Mouse (Mus musculus) intestine, embryonic 16.5 days (tissue): Measurements from ENCODE around the gene Sin3a. TPM values are rescaled to one million over a fixed set of nuclear protein-coding genes. Genes with fewer than 3 reads are reported as not detected.

Source experiments
- ATAC-seq: fragments of 200-750 bp; cut with Nextera tagmentation; 2 replicates; pipeline ENCODE4 v1.8.0; 2017; ENCODE audit warnings: moderate TSS enrichment, moderate library complexity
- H3K27ac ChIP-seq: fragments of 300-500 bp; sonication (generic); 2 replicates; pipeline ENCODE4 v1.5.1; 2014; ENCODE audit warnings: mild to moderate bottlenecking, low read length
- H3K27me3 ChIP-seq: fragments of 300-500 bp; sonication (generic); replicated peaks from 2 replicates; pipeline ENCODE4 v1.6.1; 2014; ENCODE audit warnings: low read length, control low read depth, mixed read lengths; ENCODE audit not compliant: control insufficient read depth, insufficient read depth
- H3K36me3 ChIP-seq: fragments of 300-500 bp; sonication (generic); 2 replicates; pipeline ENCODE4 v1.6.1; 2014; ENCODE audit warnings: low read length, control low read depth; ENCODE audit not compliant: control insufficient read depth, insufficient read depth
- H3K4me1 ChIP-seq: fragments of 300-500 bp; sonication (generic); 2 replicates; pipeline ENCODE4 v1.6.1; 2014; ENCODE audit warnings: low read length, control low read depth, mixed read lengths; ENCODE audit not compliant: control insufficient read depth, insufficient read depth
- H3K4me2 ChIP-seq: fragments of 300-500 bp; sonication (generic); 2 replicates; pipeline ENCODE4 v1.6.1; 2014; ENCODE audit warnings: low read depth, low read length, control low read depth
- H3K4me3 ChIP-seq: fragments of 300-500 bp; sonication (generic); 2 replicates; pipeline ENCODE4 v1.5.1; 2014; ENCODE audit warnings: mild to moderate bottlenecking, low read length
- H3K9ac ChIP-seq: fragments of 300-500 bp; sonication (generic); 2 replicates; pipeline ENCODE4 v1.6.1; 2014; ENCODE audit warnings: low read depth, low read length
- H3K9me3 ChIP-seq: fragments of 300-500 bp; sonication (generic); 2 replicates; pipeline ENCODE4 v1.6.1; 2016; ENCODE audit warnings: low read length, control low read depth; ENCODE audit not compliant: control insufficient read depth
- WGBS: fragments of 180-500 bp; shearing (Covaris S2); extraction: QIAGEN DNeasy Blood & Tissue Kit; methylation state at CpG from one replicate; pipeline ENCODE4 v1.1.7; 2014; 5-methylcytosine and 5-hydroxymethylcytosine counted together
- polyA plus RNA-seq: library from polyadenylated mRNA; unstranded; fragments of >200 nt; fragmentation: Nextera tagmentation; extraction: Ambion mirVana; gene quantifications from 2 replicates; pipeline ENCODE4 v1.2.1, GENCODE M21; 2015

The Sin3a gene
- polyA plus RNA-seq, 1 experiment from 2014 or later: 22.4 TPM

- under 1% methylated on average over 15 of the region's 15 CpGs for whole genome bisulfite sequencing
- ATAC-seq: no peak
- H3K4me3 ChIP-seq: peak overlapping the region; percentile 98
- no peaks in the 10 kb centered on the region for H3K36me3 ChIP-seq
- H3K9ac ChIP-seq: peak overlapping the region; percentile 80
- H3K4me2 ChIP-seq: peak overlapping the region; percentile 93
- H3K4me1 ChIP-seq: peaks cover 19% of the 10 kb centered on the region
- H3K27me3 ChIP-seq: no peaks in the 10 kb centered on the region
- H3K27ac ChIP-seq: peak overlapping the region; percentile 86
- H3K9me3 ChIP-seq: no peaks in the 10 kb centered on the region
These were observed 1.9 kb downstream of the Sin3a start for GRCm38 (mm10) chr9:57073790-57074094.

GRCm38 (mm10) chr9:57074171-57074821, 2.5 kb downstream of the Sin3a start:
- H3K4me2 ChIP-seq: peak overlapping the region; percentile 93
- H3K27me3 ChIP-seq: no peaks in the 10 kb centered on the region
- peaks cover 22% of the 10 kb centered on the region for H3K4me1 ChIP-seq
- H3K4me3 ChIP-seq: peak overlapping the region; percentile 98
- peak overlapping the region; percentile 86 for H3K27ac ChIP-seq
- 3% methylated on average over 21 of the region's 21 CpGs for WGBS
- H3K9me3 ChIP-seq: no peaks in the 10 kb centered on the region
- H3K9ac ChIP-seq: peak overlapping the region; percentile 80
- H3K36me3 ChIP-seq: no peaks in the 10 kb centered on the region
- no peak for ATAC-seq

GRCm38 (mm10) chr9:57074822-57075603, 3.2 kb downstream of the Sin3a start:
- Histone ChIP-seq H3K4me3 (peak overlapping the region; percentile 98), H3K36me3 (no peaks in the 10 kb centered on the region), H3K9me3 (no peaks in the 10 kb centered on the region), H3K9ac (peak overlapping the region; percentile 80), H3K27me3 (no peaks in the 10 kb centered on the region), H3K27ac (peak overlapping the region; percentile 86), H3K4me2 (peak overlapping the region; percentile 93), H3K4me1 (peaks cover 24% of the 10 kb centered on the region)
- WGBS: 3% methylated on average over 17 of the region's 17 CpGs
- no peak for ATAC-seq

GRCm38 (mm10) chr9:57075681-57076381, 4.0 kb downstream of the Sin3a start:
- Histone ChIP-seq H3K27me3 (no peaks in the 10 kb centered on the region), H3K9me3 (no peaks in the 10 kb centered on the region), H3K36me3 (no peaks in the 10 kb centered on the region), H3K4me3 (peak overlapping the region; percentile 98), H3K4me2 (peak overlapping the region; percentile 93), H3K9ac (peak overlapping the region; percentile 94), H3K27ac (peak overlapping the region; percentile 99), H3K4me1 (peaks cover 21% of the 10 kb centered on the region)
- under 1% methylated on average over 43 of the region's 43 CpGs for WGBS
- peak; percentile 79 for ATAC-seq

- H3K9me3 ChIP-seq: no peaks in the 10 kb centered on the region
- peak; percentile 22 for ATAC-seq
- peak overlapping the region; percentile 99 for H3K27ac ChIP-seq
- under 1% methylated on average over 62 of the region's 72 CpGs for WGBS
- H3K4me3 ChIP-seq: peak overlapping the region; percentile 98
- peak overlapping the region; percentile 94 for H3K9ac ChIP-seq
- H3K27me3 ChIP-seq: no peaks in the 10 kb centered on the region
- no peaks in the 10 kb centered on the region for H3K36me3 ChIP-seq
- H3K4me1 ChIP-seq: peaks cover 18% of the 10 kb centered on the region
- peak overlapping the region; percentile 88 for H3K4me2 ChIP-seq
These were observed 5.1 kb downstream of the Sin3a start for GRCm38 (mm10) chr9:57076701-57077660.

- Histone ChIP-seq H3K27ac (no peak overlapping the region), H3K27me3 (no peaks in the 10 kb centered on the region), H3K4me1 (peaks cover 13% of the 10 kb centered on the region; the same call in 1 of the 2 replicates), H3K9ac (no peak overlapping the region), H3K9me3 (no peaks in the 10 kb centered on the region), H3K4me3 (no peak overlapping the region), H3K4me2 (no peak overlapping the region), H3K36me3 (no peaks in the 10 kb centered on the region)
- no peak for ATAC-seq
- 61% methylated on average over 3 of the region's 3 CpGs for WGBS
These were observed 10.4 kb downstream of the Sin3a start for GRCm38 (mm10) chr9:57082236-57082635.

- H3K4me1 ChIP-seq: no peaks in the 10 kb centered on the region
- no peak overlapping the region for H3K4me3 ChIP-seq
- 91% methylated on average over 13 of the region's 13 CpGs for WGBS
- no peak overlapping the region for H3K27ac ChIP-seq
- no peaks in the 10 kb centered on the region for H3K9me3 ChIP-seq
- no peak for ATAC-seq
- no peaks in the 10 kb centered on the region for H3K27me3 ChIP-seq
- peaks cover 21% of the 10 kb centered on the region for H3K36me3 ChIP-seq
- no peak overlapping the region for H3K9ac ChIP-seq
- no peak overlapping the region for H3K4me2 ChIP-seq
These were observed 45.5 kb downstream of the Sin3a start for GRCm38 (mm10) chr9:57117261-57117755.

- peak overlapping the region; percentile 78 for H3K4me2 ChIP-seq
- peaks cover 15% of the 10 kb centered on the region; the same call in 1 of the 2 replicates for H3K36me3 ChIP-seq
- no peaks in the 10 kb centered on the region for H3K9me3 ChIP-seq
- no peak overlapping the region for H3K4me3 ChIP-seq
- peaks cover 7% of the 10 kb centered on the region for H3K4me1 ChIP-seq
- H3K27me3 ChIP-seq: no peaks in the 10 kb centered on the region
- H3K9ac ChIP-seq: peak overlapping the region; percentile 4; the same call in 1 of the 2 replicates
- H3K27ac ChIP-seq: no peak overlapping the region
- no peak for ATAC-seq
These were observed 57.8 kb downstream of the Sin3a start for GRCm38 (mm10) chr9:57129641-57130040.
